Mouse (Mus musculus) brain, embryonic 14.5 days (tissue): ENCODE results near the gene Rab1b.

Source experiments
- CTCF ChIP-seq: fragments of 200-500 bp; IDR thresholded peaks from 2 replicates; pipeline ENCODE4 v1.5.1; 2012; ENCODE audit warnings: inconsistent platforms, mild to moderate bottlenecking, moderate library complexity, borderline replicate concordance; ENCODE audit not compliant: insufficient read depth, insufficient read length; ENCODE audit errors: extremely low read depth
- POLR2A ChIP-seq: fragments of 200-500 bp; IDR thresholded peaks from 2 replicates; pipeline ENCODE4 v1.6.1; 2012; ENCODE audit warnings: mild to moderate bottlenecking, inconsistent platforms, borderline replicate concordance; ENCODE audit not compliant: poor library complexity, insufficient read depth, insufficient read length, severe bottlenecking; ENCODE audit errors: extremely low read depth

DNA sequence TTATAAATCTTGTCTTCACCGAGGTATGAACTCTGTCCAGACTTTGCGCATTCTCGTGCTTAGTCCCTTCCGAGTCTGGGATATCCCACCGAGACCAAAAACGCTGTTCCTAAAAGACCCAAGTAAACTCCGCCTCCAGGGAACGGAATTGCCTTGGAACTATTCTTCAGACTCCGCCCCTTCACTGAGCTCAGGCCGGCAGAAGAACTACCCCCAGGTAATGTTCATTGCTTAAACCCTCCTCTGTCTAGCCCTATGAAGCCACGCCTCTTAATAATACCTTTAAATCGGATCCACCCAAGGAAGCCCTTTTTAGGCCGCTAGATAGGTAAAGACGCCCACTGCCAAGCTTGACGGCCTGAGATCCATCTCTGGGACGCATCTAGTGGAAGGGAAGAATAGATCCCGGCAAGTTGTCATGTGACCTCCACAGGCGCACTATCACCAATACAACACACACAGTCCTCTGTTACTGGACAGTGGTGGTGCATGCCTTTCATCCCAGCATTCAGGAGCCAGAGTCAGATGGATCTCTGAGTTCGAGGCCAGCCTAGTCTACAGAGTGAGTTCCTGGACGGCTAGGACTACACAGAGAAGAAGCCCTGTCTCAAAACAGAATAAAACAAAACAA lies 34.4 kb downstream of the Rab1b start:
- TF ChIP-seq CTCF (no peak), POLR2A (no peak)
